48 mouse cellular contexts compared by ENCODE assay signal in genomic region chr5:76420606-76421005, GRCm38 (mm10). TPM values are rescaled to one million over a fixed set of nuclear protein-coding genes. Genes with fewer than 3 reads are reported as not detected.
"Had no signal": no experiment of that assay in that cellular context is flagged by ENCODE, and none has a peak within 500 bp of the region (broad histone marks: within the 10 kb centered on the region; RNA-seq: fewer than 3 reads in every experiment).

No protein-coding gene starts in this region.

- H3K9ac ChIP-seq: heart, embryonic 12.5 days; heart, embryonic 13.5 days; heart, embryonic 15.5 days; hindbrain, embryonic 12.5 days; hindbrain, embryonic 14.5 days; hindbrain, embryonic 15.5 days; intestine, embryonic 15.5 days; kidney, embryonic 15.5 days had no signal

- H3K9me3 ChIP-seq: heart, embryonic 10.5 days; heart, embryonic 12.5 days; heart, embryonic 13.5 days; heart, embryonic 15.5 days; hindbrain, embryonic 10.5 days; hindbrain, embryonic 12.5 days; hindbrain, embryonic 15.5 days; intestine, embryonic 15.5 days; kidney, embryonic 15.5 days had no signal

- H3K27ac ChIP-seq: heart, embryonic 10.5 days; heart, embryonic 13.5 days; heart, embryonic 15.5 days; hindbrain, embryonic 10.5 days; hindbrain, embryonic 12.5 days; hindbrain, embryonic 14.5 days; hindbrain, embryonic 15.5 days; hindbrain, postnatal 0 days; intestine, embryonic 15.5 days; kidney, embryonic 15.5 days; kidney, postnatal 0 days; layer of hippocampus, adult 2 months; left cerebral cortex, adult 2 months had no signal

- H3K4me3 ChIP-seq: heart, embryonic 10.5 days; heart, embryonic 12.5 days; heart, embryonic 13.5 days; heart, embryonic 15.5 days; hindbrain, embryonic 10.5 days; hindbrain, embryonic 12.5 days; hindbrain, embryonic 15.5 days; intestine, embryonic 15.5 days; kidney, embryonic 15.5 days; layer of hippocampus, adult 2 months; left cerebral cortex, adult 2 months had no signal

- H3K36me3 ChIP-seq: heart, embryonic 10.5 days; heart, embryonic 12.5 days; heart, embryonic 13.5 days; heart, embryonic 15.5 days; hindbrain, embryonic 10.5 days; hindbrain, embryonic 12.5 days; hindbrain, embryonic 15.5 days; intestine, embryonic 15.5 days; kidney, embryonic 15.5 days had no signal

- H3K27me3 ChIP-seq: heart, embryonic 12.5 days; heart, embryonic 13.5 days; heart, embryonic 15.5 days; hindbrain, embryonic 12.5 days; hindbrain, embryonic 15.5 days; intestine, embryonic 15.5 days; kidney, embryonic 15.5 days had no signal

- DNase-seq: heart, postnatal 10 days; heart, postnatal 14 days; heart, postnatal 36 days; heart, postnatal 4 days; kidney, adult 11 months; kidney, adult 18-20 months; kidney, adult 2 months; kidney, adult 8-10 months; kidney, adult 9 months; kidney, postnatal 10 days; kidney, postnatal 14 days; kidney, postnatal 25 days; kidney, postnatal 36 days; kidney, postnatal 4 days; layer of hippocampus, adult 9-11 months; layer of hippocampus, postnatal 36 days had no signal

- ATAC-seq: hindbrain, embryonic 16.5 days; hindbrain, postnatal 0 days; inflammation-experienced regulatory T-cells, adult 6 months; intestine, embryonic 15.5 days; intestine, embryonic 16.5 days; intestine, postnatal 0 days had no signal

- H3K4me1 ChIP-seq: heart, embryonic 15.5 days; hindbrain, embryonic 12.5 days; hindbrain, embryonic 15.5 days; intestine, embryonic 15.5 days had no signal

- H3K4me2 ChIP-seq: heart, embryonic 11.5 days; heart, embryonic 12.5 days; heart, embryonic 13.5 days; heart, embryonic 15.5 days; hindbrain, embryonic 12.5 days; hindbrain, embryonic 14.5 days; hindbrain, embryonic 15.5 days; intestine, embryonic 15.5 days; kidney, embryonic 15.5 days had no signal

RNA-seq across cellular contexts. Expression of gene Nmu, which starts 57.0 kb away (rescaled TPM):
- total RNA-seq: heart, postnatal 10 days; heart, postnatal 14 days; heart, postnatal 25 days; heart, postnatal 36 days; heart, postnatal 4 days; hematopoietic stem cell, adult 5-6 weeks; hindbrain, postnatal 0 days; layer of hippocampus, adult 18-20 months; layer of hippocampus, adult 2 months; layer of hippocampus, adult 8-10 months; layer of hippocampus, postnatal 10 days; layer of hippocampus, postnatal 14 days; layer of hippocampus, postnatal 25 days; layer of hippocampus, postnatal 36 days; left cerebral cortex, adult 18-20 months; left cerebral cortex, adult 2 months had no signal
- polyA plus RNA-seq: heart, embryonic 11.5 days; heart, embryonic 12.5 days; heart, embryonic 13.5 days; heart, embryonic 14.5 days; heart, embryonic 15.5 days; heart, embryonic 16.5 days; heart, postnatal 0 days; hindbrain, embryonic 11.5 days; inflammation-experienced regulatory T-cells, adult 6 months; kidney, adult 2 months; kidney, embryonic 15.5 days; kidney, embryonic 16.5 days; kidney, postnatal 0 days had no signal
